Mouse (Mus musculus) kidney, adult 8-10 months (tissue): ENCODE results near the gene Ikzf2.

Source experiments
- DNase-seq, 2 experiments: peaks; one replicate each; pipeline ENCODE4 v3.0.0; 2022

The Ikzf2 gene

GRCm38 (mm10) chr1:69659779-69660178, 27.3 kb downstream of the Ikzf2 start:
- no peak for DNase-seq

- no peak for DNase-seq
These were observed 29.0 kb downstream of the Ikzf2 start for GRCm38 (mm10) chr1:69658051-69658450.

- no peak for DNase-seq
These were observed 29.6 kb downstream of the Ikzf2 start for GRCm38 (mm10) chr1:69657455-69657854.

- peak; percentile 2 to 3 for DNase-seq
These were observed 30.1 kb downstream of the Ikzf2 start for GRCm38 (mm10) chr1:69656929-69657328.

GRCm38 (mm10) chr1:69656047-69656782, 30.8 kb downstream of the Ikzf2 start:
- DNase-seq = no peak

GRCm38 (mm10) chr1:69655368-69655767, 31.7 kb downstream of the Ikzf2 start:
- no peak for DNase-seq

- no peak for DNase-seq
These were observed 32.1 kb downstream of the Ikzf2 start for GRCm38 (mm10) chr1:69654955-69655354.

GRCm38 (mm10) chr1:69653419-69653818, 33.6 kb downstream of the Ikzf2 start:
- no peak for DNase-seq

- DNase-seq = no peak
These were observed 43.9 kb downstream of the Ikzf2 start for GRCm38 (mm10) chr1:69643138-69643537.

GRCm38 (mm10) chr1:69641986-69642385, 45.1 kb downstream of the Ikzf2 start:
- DNase-seq = no peak

GRCm38 (mm10) chr1:69638321-69638720, 48.7 kb downstream of the Ikzf2 start:
- no peak for DNase-seq

GRCm38 (mm10) chr1:69637907-69638306, 49.1 kb downstream of the Ikzf2 start:
- DNase-seq = no peak

GRCm38 (mm10) chr1:69634259-69634658, 52.8 kb downstream of the Ikzf2 start:
- DNase-seq = no peak

GRCm38 (mm10) chr1:69630508-69630907, 56.5 kb downstream of the Ikzf2 start:
- no peak for DNase-seq

GRCm38 (mm10) chr1:69629513-69629912, 57.5 kb downstream of the Ikzf2 start:
- no peak for DNase-seq

GRCm38 (mm10) chr1:69612076-69612475, 75.0 kb downstream of the Ikzf2 start:
- DNase-seq = no peak

GRCm38 (mm10) chr1:69611204-69611725, 75.8 kb downstream of the Ikzf2 start:
- DNase-seq = peak in 1 of 2 experiments; percentile 33

GRCm38 (mm10) chr1:69610791-69611190, 76.3 kb downstream of the Ikzf2 start:
- DNase-seq = peak; percentile 24 to 48

GRCm38 (mm10) chr1:69608846-69609245, 78.2 kb downstream of the Ikzf2 start:
- no peak for DNase-seq

- no peak for DNase-seq
These were observed 80.2 kb downstream of the Ikzf2 start for GRCm38 (mm10) chr1:69606844-69607243.

GRCm38 (mm10) chr1:69604213-69604612, 82.8 kb downstream of the Ikzf2 start:
- DNase-seq = no peak

- DNase-seq = no peak
These were observed 86.1 kb downstream of the Ikzf2 start for GRCm38 (mm10) chr1:69600954-69601353.

- DNase-seq = no peak
These were observed 87.8 kb downstream of the Ikzf2 start for GRCm38 (mm10) chr1:69599074-69599772.

- DNase-seq = no peak
These were observed 95.2 kb downstream of the Ikzf2 start for GRCm38 (mm10) chr1:69591889-69592288.
